Mouse (Mus musculus): ENCODE data around the gene Map1b.

The Map1b gene

DNA sequence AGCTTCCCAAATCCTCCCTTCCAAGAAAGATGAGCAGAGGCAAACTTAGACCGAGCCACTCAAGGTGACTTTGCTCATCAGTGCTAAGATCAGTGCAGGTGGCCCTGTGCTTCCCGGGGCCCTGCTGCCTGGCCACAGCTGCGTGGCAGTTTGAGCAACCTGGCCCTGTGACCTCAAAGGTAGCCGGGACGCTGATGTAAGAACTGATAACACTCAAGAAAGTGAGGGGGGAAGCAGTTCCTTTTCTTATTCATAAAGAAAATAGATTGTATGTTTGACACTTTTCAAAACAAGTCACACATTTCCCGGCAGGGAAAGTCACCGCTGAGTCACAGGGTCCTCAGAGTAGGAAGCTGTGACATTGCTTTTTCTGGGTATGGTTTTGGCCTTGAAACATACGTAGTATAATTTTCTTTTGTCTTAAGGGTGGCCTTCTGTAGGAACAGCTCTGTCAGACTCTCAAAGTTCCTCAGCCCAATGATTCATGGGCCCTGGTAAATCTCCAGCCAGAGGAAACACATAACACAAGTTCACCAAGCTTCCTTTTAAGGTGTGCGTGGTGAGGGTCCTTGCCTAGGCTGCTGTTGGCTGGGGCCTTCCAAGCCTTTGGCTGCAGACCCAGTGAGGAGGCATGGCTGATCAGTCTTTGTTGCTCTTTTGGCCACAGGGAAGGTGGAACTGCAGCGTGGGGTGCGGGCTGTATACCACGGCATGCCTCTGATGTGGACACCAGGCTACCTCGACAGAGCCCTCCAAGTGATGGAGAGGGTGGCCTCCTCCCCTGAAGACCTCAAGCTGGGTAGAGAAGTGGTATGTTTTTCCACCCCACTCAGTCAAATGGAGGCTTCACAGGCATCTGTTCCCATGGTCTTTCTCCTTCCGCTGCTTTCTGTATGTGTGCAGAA is 105.5 kb downstream of the Map1b start:
- in situ Hi-C loops (cut with MboI) = no loop called here

DNA sequence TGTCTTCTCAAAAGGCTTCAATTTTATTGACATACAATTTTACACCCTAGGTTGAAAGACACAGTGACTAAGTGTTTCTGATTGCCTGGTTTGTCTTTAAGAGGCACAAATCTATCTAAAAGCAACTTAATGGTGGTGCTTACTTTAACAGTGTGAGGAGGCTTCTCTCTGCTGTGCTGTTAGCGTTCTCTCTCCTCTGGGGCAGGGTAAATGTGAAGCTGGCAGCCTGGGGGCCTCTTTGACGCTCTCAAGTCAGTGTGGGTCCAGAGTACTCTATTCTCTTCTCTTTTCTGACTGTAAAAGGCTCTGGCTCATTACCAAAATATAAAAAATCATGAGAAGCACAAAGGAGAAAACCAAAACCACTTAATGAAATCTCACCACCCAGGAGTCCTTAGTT is 107.1 kb downstream of the Map1b start:
- in situ Hi-C loops (cut with MboI) = no loop called here

DNA sequence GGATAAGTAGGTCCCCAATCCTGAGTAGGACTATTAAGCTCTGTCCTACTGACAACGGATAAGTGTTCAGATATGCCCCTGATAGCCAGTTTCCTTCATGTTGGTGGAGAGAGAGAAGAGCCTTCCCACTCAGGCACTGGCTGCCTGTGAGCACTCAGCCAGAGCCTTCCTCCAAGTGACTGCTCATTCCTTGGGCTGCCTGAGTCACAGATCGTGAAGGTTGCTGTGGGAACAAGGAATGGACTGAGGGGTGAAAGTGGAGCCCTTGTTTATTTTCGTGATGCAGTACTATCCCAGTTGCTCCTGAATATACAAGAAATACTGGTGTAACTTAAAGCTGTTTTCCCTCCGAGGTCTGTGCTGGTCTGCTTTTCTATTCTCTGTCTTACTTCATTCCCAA is 117.0 kb downstream of the Map1b start:
- in situ Hi-C loops (cut with MboI) = no loop called here

DNA sequence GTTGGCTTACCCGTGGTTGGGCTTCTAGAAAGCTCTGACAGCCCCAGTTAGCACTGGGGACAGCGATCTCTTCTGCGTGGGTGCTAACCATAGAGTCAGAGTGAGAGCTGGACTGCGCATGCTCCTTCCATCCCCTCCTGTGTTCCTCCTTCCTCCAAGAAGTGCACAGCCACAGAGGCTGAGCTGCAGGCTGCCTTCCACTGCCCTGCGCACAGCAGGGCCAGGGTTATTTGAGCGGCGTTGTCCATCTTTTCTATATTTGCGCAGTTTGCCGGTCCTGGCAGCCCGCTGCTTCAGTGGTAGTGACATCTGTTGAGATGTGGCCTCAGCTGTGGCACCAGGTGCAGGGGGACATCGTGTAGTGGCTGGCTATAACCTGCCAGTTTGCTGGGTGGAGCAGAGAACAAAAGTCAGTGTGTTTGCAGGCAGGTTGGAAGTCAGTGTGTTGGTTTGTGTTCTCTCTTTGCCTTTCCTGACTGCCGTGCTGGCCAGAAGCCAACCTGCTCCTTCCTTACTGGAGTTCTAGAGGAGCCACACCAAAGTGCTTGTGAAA is 118.1 kb downstream of the Map1b start:
- in situ Hi-C loops (cut with MboI) = no loop called here

DNA sequence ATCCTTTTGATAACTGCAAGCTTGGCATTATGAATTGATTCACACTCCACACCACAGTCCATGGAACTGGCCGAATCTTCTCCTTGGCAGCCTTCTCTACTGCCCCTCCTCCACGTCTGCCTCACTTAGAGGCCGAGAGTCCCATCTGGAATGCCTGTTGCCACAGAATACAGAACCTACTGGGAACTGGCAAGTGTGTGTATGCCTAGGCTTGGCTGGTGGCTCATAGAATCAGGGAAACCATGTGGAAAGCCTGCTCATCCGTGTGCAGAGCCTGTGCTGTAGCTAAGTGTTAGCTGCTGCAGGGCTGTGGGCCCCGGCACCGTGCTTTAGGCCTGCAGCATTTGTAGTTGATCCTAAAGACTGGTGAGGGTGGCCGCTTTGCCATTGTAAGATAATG is 119.1 kb downstream of the Map1b start:
- in situ Hi-C loops (cut with MboI) = no loop called here

DNA sequence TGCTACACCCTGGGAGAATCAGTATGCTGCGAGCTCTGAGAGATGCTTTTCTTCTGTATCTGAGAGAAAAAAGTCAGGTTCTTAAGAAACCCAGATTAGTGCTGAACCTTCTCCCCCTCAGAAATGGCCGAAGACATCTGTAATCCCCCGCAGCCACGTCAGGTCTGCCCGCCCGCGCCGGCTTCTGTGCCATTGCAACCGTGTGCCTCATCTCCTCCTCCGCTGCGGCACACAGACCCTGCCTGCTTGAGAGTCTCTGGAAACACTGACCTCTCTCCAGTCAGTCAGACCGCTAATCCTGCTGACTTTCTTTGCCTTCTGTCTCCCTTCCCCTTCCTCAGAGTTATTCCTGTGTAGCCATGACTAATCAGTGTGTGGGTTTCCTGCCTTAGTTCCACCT is 120.8 kb downstream of the Map1b start:
- in situ Hi-C loops (cut with MboI) = no loop called here

DNA sequence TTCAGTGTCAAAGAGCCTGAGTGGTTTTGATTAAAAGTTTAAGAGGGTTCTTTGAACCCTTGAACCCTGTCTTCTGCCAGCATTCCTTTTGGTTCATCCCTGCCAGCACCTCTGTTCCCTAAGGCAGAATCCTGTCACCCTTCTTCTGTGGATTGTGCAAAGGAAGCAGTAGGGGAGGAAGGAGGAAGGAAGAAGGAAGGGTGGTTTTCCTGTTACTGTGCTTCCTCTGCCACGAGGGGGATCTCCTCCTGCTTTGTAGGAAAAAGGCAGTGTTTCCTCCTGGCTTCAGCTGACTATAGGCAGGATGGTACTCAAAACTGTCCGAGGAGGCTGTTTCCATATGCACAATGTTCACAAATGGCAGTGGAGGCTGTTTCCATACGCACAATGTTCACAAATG is 121.6 kb downstream of the Map1b start:
- in situ Hi-C loops (cut with MboI) = no loop called here

DNA sequence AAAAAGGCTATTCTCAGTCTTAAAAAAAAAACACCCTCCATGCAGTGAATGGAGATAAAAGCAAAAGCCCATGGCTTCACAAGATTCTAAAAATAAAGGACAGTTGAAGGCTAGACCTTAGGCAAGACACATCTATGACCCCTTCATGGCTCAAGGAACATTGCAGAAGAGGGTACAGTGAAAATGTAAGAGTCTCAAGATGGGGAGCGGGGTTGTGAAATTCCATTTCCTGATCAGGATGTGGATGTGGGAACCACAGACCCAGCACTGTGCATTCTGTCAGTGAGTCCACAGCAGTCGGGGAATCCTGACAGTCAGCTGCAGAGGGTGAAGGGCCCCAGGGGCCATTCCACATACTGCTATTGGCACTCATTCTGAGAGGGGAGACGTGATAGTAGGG is 123.2 kb downstream of the Map1b start:
- in situ Hi-C loops (cut with MboI) = no loop called here

DNA sequence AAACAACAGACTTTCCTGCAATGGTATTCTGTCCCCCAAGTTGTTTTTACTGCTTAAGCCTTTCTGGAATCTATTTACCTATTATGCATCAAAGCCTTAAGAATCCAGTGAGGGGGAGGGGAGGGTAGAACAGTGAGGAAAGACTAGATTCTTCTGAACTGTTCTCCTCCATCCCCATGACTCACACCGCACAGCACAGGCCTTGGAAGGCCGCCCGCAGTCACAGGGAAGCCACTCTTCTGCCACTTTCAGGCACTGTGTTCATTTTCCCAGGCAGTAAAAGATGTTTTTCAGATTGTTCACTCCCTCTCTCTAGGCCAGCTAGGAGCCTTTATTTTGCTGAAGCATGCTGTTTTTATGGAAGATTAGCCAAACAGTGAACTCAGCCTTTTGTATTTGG is 124.9 kb downstream of the Map1b start:
- in situ Hi-C loops (cut with MboI) = no loop called here

DNA sequence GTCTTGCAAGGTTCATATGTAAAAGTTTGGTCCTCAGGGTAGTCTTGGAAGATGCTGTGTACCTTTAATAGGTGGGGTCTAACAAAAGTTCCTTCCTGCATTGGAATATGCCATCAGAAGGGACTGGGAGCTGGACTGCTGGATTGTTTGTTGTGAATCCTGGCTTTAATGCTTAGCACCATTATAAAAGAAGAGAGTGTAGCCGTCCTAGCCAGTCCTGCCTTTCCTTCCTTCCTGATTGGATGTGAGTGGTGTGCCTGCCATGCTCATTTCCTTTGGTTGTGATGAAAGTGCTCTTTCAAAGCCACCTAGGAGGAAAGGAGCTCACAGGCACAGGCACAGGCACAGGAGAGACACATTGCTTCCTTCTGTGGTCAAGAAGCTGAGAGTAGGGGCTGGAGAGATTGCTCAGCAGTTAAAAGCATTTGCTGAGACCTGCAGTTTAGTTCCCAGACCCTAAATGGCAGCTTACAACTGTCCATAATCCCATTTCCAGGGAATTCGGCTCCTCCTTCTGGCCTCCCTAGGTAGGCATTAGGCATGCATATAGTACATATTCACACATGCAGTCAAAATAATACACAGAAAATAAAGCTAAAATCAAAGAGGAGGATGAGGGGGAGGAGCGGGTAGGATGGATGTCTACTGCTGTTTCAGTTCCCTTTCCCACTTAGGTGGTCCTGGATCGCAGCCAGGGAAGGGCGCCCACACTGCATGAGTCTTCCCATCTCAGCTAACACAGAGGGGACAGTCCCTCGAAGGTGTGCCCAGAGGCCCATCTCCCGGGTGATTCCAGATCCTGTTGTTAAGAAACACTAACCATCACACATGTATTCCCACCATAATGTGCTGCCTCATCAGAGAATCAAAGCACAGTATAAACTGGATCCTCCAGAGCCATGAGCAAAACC is 128.2 kb downstream of the Map1b start:
- in situ Hi-C loops (cut with MboI) = no loop called here

DNA sequence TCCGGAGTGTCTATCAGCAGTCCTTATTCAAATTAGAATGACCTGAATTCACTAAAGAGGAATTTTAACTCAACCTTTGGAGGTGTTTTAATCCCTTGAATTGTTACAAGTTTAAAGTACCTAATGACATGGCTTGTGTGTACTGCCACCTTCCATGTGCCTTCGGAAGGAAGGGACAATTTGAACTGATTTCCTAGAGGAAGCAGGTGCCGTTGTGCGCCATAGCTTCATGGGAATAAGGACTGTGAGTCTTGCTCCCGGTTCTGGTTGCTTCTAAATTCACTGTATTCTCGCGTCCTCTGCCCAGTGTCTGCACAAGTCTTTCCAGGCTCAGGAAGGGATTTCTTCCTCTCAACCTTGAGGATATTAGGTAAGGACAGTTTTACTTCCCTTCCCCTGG is 130.0 kb downstream of the Map1b start:
- in situ Hi-C loops (cut with MboI) = no loop called here

DNA sequence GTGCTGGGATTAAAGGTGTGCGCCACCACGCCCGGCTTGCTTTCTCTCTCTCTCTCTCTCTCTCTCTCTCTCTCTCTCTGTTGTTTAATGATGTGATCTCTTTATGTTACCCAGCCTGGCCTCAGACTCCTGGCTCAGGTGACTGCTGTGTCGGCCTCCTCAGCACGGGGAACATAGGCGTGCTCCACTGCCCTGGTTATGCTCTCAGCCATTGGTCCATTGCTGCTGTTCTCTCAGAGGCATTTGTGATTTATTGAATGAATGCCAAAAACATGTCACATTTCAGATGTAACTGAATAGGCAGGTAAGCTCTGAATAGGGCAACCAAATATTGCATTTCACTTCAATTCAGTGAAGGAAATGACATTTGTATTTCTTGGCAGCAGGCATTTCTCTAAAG is 130.4 kb downstream of the Map1b start:
- in situ Hi-C loops (cut with MboI) = no loop called here

DNA sequence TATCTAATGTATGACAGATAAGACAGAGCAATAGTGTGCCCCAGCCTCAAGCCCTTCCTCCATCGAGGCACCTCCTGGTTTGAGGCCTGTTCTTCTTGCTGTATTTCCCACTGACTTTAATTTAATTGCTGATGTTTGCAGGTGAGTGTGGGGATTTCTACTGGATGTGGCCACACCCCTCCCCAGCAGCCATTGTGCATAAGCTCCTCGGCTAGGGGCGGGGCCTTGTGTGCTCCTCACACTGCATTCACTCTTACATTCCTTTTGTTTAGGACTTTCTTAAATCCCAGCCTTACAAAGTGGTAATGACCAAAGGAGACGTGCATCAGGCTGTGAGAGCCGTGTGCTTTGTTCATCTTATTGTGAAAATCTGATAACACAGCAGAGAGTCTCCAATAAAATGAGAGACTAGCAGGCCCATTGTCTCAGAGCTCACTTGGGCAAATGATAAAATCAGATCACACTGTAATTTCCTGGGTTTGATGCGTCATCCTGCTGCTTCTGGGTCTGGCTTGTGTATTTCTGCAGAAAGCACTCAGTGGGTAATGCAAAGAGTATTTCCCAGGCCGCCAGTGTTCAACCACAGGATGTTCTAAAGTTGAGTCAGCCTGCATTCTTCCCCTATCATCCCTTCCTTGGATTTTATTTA is 131.7 kb downstream of the Map1b start:
- in situ Hi-C loops (cut with MboI) = no loop called here

DNA sequence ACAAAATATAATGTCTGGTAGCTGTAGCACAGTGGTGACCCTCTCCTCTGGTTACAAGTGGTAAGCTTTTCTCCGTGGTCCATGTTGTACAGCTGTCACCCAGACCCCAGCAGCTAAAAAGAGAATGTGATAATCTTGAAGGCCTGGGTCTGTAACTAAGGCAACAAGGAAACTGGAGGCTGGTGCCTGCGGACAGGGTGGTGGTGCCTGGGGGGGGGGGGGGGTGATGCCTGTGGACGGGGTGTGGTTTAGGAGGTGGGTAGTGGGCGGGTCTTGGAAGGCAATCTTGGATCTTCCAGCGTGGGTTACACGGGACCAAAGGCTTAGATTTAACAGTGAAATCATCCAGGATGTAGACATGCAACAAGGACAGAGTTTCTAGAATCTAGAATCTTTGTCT is 134.0 kb downstream of the Map1b start:
- in situ Hi-C loops (cut with MboI) = no loop called here

DNA sequence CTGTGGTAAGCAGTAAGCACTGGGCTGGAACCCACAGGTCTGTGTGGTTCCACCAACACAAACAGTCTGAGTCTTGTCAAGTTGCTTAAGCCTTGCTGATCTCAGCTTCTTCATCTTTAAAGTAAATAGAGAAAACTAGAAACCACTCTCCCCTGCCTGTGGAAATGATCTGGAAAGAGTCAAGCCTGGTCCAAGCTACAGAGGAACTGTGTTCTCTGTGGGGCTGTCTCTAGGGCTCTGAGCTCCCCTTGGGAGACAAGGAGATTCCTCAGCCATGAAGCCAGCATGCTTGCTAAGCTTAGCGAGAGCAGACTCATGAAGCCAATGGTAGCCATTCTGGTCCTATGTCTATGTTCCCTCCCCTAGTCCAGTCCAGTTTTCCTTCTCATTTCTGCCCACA is 138.1 kb downstream of the Map1b start:
- in situ Hi-C loops (cut with MboI) = no loop called here

DNA sequence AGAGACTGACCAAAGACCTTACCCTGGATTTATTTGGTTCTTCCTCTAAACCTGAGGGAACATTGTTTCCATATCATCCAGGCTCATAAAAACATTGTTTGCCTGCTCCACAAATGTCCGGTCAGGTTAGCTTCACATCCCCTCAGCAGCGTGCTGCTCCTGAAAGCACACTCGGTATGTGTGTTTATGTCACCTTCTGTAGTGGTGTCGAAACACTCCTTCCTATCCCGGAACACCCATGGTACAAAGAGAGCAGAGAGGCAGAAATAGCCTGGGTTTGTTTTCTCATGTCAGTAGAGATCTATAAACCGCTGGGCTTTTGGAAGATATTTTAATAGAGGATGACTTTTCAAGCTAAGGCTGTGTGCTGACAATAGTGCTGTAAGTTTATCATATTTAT is 139.3 kb downstream of the Map1b start:
- in situ Hi-C loops (cut with MboI) = no loop called here

DNA sequence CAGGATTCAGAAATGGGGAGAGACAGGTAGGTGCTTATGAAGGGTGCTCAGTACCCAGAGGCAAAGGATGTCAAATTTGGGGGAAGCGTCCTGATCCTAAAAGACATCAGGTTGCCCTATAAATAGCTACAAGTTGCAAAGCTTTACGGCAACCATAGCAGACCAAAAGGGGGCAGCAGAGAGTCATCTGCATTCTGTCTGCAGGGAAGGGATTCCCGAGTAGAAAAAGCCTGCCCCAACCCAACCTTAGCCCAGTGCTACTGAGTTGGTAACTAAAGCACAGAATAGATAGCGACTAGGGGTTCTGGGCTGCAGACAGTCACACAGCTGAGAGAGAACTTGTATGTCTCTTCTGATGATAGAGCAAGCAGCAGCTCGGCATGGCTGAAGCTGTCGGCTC is 140.8 kb downstream of the Map1b start:
- in situ Hi-C loops (cut with MboI) = no loop called here

DNA sequence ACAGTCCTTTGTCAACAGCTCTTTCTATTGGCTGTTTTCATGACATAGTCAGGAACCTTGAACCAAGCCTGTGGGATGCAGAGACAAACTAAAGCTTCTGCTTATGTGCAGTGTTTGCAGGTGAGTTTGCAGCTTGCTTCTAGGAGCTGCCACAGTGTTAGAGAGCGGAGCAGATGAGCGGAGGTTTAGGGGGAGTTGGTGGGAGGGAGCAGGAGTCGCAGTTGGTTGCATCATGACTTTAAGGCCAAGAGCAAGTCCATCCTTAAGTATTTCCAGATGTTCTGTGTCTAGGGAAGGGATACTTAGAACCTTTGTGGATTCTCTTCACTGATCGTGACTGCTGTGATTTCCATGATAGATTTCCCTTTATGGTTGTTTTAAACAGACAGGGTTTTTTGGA is 142.1 kb downstream of the Map1b start:
- in situ Hi-C loops (cut with MboI) = no loop called here

DNA sequence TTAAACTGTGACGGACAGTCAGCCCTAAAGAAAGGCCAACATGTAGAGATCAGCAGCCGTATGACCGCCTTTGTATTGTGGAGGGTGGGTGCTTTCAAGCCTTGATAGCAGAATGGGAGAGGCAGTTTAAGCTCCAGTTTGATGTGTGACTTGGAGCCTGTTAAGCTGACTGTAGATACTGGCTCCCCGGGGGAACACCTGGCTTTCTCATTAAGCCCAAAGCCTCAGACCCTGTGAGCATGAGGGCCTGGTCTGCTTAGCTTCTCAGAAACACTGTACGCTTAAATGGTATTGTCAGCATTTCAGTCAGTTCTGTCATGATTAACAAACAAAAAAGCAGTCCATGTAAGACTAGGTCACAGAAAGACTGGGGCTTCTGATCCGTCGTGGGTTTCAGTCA is 142.7 kb downstream of the Map1b start:
- in situ Hi-C loops (cut with MboI) = no loop called here

Data from mature B cell (primary cell).